Mouse (Mus musculus) limb, embryonic 12.5 days (tissue): Measurements from ENCODE around the gene Siah1a. TPM values are rescaled to one million over a fixed set of nuclear protein-coding genes. Genes with fewer than 3 reads are reported as not detected.

Experiments used
- ATAC-seq: fragments of 200-750 bp; cut with Nextera tagmentation; 2 replicates; pipeline ENCODE4 v1.8.0; 2017; ENCODE audit warnings: low read depth, moderate TSS enrichment; ENCODE audit not compliant: insufficient number of reproducible peaks, insufficient read depth, low FRiP score, low TSS enrichment
- H3K27ac ChIP-seq: fragments of 300-500 bp; sonication (generic); 2 replicates; pipeline ENCODE4 v1.5.1; 2016; ENCODE audit warnings: mild to moderate bottlenecking, moderate library complexity
- H3K27me3 ChIP-seq: fragments of 300-500 bp; sonication (generic); 2 replicates; pipeline ENCODE4 v1.6.1; 2016; ENCODE audit warnings: mild to moderate bottlenecking, moderate library complexity
- H3K36me3 ChIP-seq: fragments of 300-500 bp; sonication (generic); 2 replicates; pipeline ENCODE4 v1.6.1; 2016; ENCODE audit warnings: mild to moderate bottlenecking, moderate library complexity
- H3K4me1 ChIP-seq: fragments of 300-500 bp; sonication (generic); replicated peaks from 2 replicates; pipeline ENCODE4 v1.6.1; 2016
- H3K4me2 ChIP-seq: fragments of 300-500 bp; sonication (generic); 2 replicates; pipeline ENCODE4 v1.6.1; 2016; ENCODE audit warnings: mild to moderate bottlenecking, moderate library complexity
- H3K4me3 ChIP-seq: fragments of 300-500 bp; sonication (generic); replicated peaks from 2 replicates; pipeline ENCODE4 v1.5.1; 2016; ENCODE audit warnings: mild to moderate bottlenecking
- H3K9ac ChIP-seq: fragments of 300-500 bp; sonication (generic); replicated peaks from 2 replicates; pipeline ENCODE4 v1.6.1; 2016; ENCODE audit warnings: mild to moderate bottlenecking, moderate library complexity
- H3K9me3 ChIP-seq: fragments of 300-500 bp; sonication (generic); 2 replicates; pipeline ENCODE4 v1.6.1; 2016; ENCODE audit warnings: mild to moderate bottlenecking, moderate library complexity
- WGBS: fragments of 180-500 bp; shearing (Covaris S2); methylation state at CpG from one replicate; pipeline ENCODE4 v1.1.7; 2016; 5-methylcytosine and 5-hydroxymethylcytosine counted together
- polyA plus RNA-seq: library from polyadenylated mRNA; unstranded; fragments of >200 nt; fragmentation: Nextera tagmentation; extraction: Ambion mirVana; gene quantifications from 2 replicates; pipeline ENCODE4 v1.2.1, GENCODE M21; 2016

Siah1a gene
- polyA plus RNA-seq = 72.9 and 74.3 TPM in 2 replicates

- Histone ChIP-seq H3K4me3 (peak within 1 kb of the TSS; percentile 90), H3K27ac (peak within 1 kb of the TSS; percentile 98), H3K9ac (peak within 1 kb of the TSS; percentile 99), H3K27me3 (no peaks in the 10 kb centered on the region), H3K36me3 (no peaks in the 10 kb centered on the region), H3K9me3 (no peaks in the 10 kb centered on the region), H3K4me1 (peaks cover 25% of the 10 kb centered on the region), H3K4me2 (peak within 1 kb of the TSS; percentile 78)
- ATAC-seq = peak; percentile 86
- WGBS = under 1% methylated on average over 68 of the region's 88 CpGs
Measured at GRCm38 (mm10) chr8:86745221-86745934, at the start of gene Siah1a, which contains the start of gene Gm10638. Gene Siah1a, minus strand, starts transcription at chr8:86745934. Gene Gm10638, plus strand, starts transcription at chr8:86745699.

GRCm38 (mm10) chr8:86794716-86795115, 49.0 kb upstream of the Siah1a start:
- 43% methylated on average over 6 of the region's 6 CpGs for WGBS
- Histone ChIP-seq H3K4me3 (no peak overlapping the region), H3K36me3 (no peaks in the 10 kb centered on the region), H3K9me3 (no peaks in the 10 kb centered on the region), H3K4me1 (no peaks in the 10 kb centered on the region), H3K27me3 (no peaks in the 10 kb centered on the region), H3K27ac (no peak overlapping the region), H3K9ac (no peak overlapping the region), H3K4me2 (no peak overlapping the region)
- ATAC-seq = no peak

- H3K36me3 ChIP-seq = no peaks in the 10 kb centered on the region
- H3K9ac ChIP-seq = no peak overlapping the region
- no peak overlapping the region for H3K27ac ChIP-seq
- no peaks in the 10 kb centered on the region for H3K27me3 ChIP-seq
- no peak for ATAC-seq
- H3K9me3 ChIP-seq = no peaks in the 10 kb centered on the region
- no peak overlapping the region for H3K4me2 ChIP-seq
- no peak overlapping the region for H3K4me3 ChIP-seq
- 86% methylated on average over 6 of the region's 6 CpGs for WGBS
- peaks cover 16% of the 10 kb centered on the region for H3K4me1 ChIP-seq
Measured at GRCm38 (mm10) chr8:86791542-86791941, 45.8 kb upstream of the Siah1a start.

- WGBS = 75% methylated on average over 1 of the region's 1 CpGs
- Histone ChIP-seq H3K4me1 (peaks cover 16% of the 10 kb centered on the region), H3K36me3 (no peaks in the 10 kb centered on the region), H3K9me3 (no peaks in the 10 kb centered on the region), H3K27ac (no peak overlapping the region), H3K9ac (no peak overlapping the region), H3K27me3 (no peaks in the 10 kb centered on the region), H3K4me2 (no peak overlapping the region), H3K4me3 (no peak overlapping the region)
- no peak for ATAC-seq
Measured at GRCm38 (mm10) chr8:86789576-86789975, 43.8 kb upstream of the Siah1a start.

- H3K4me2 ChIP-seq = no peak overlapping the region
- no peak for ATAC-seq
Measured at GRCm38 (mm10) chr8:86787891-86788420, 42.2 kb upstream of the Siah1a start.

GRCm38 (mm10) chr8:86786498-86786897, 40.8 kb upstream of the Siah1a start:
- H3K27ac ChIP-seq = no peak overlapping the region
- H3K9me3 ChIP-seq = no peaks in the 10 kb centered on the region
- no peak for ATAC-seq
- no peak overlapping the region for H3K9ac ChIP-seq
- WGBS = 56% methylated on average over 5 of the region's 5 CpGs
- H3K36me3 ChIP-seq = no peaks in the 10 kb centered on the region
- peaks cover 16% of the 10 kb centered on the region for H3K4me1 ChIP-seq
- H3K4me3 ChIP-seq = no peak overlapping the region
- no peaks in the 10 kb centered on the region for H3K27me3 ChIP-seq
- no peak overlapping the region for H3K4me2 ChIP-seq

More at GRCm38 (mm10) chr8:86787891-86788420, 42.2 kb upstream of the Siah1a start:
- peaks cover 16% of the 10 kb centered on the region for H3K4me1 ChIP-seq
- H3K36me3 ChIP-seq = no peaks in the 10 kb centered on the region
- H3K27ac ChIP-seq = peak overlapping the region; percentile 58
- no peaks in the 10 kb centered on the region for H3K27me3 ChIP-seq
- WGBS = 66% methylated on average over 12 of the region's 12 CpGs
- H3K9me3 ChIP-seq = no peaks in the 10 kb centered on the region
- no peak overlapping the region for H3K4me3 ChIP-seq
- no peak overlapping the region for H3K9ac ChIP-seq

GRCm38 (mm10) chr8:86781094-86781493, 35.4 kb upstream of the Siah1a start:
- Histone ChIP-seq H3K4me1 (no peaks in the 10 kb centered on the region; the same call in 1 of the 2 replicates), H3K36me3 (no peaks in the 10 kb centered on the region), H3K4me3 (no peak overlapping the region), H3K9ac (no peak overlapping the region), H3K27me3 (no peaks in the 10 kb centered on the region), H3K27ac (no peak overlapping the region), H3K4me2 (no peak overlapping the region), H3K9me3 (no peaks in the 10 kb centered on the region)
- ATAC-seq = no peak
- WGBS = 93% methylated on average over 8 of the region's 8 CpGs

- no peaks in the 10 kb centered on the region for H3K27me3 ChIP-seq
- H3K4me3 ChIP-seq = no peak overlapping the region
- H3K9me3 ChIP-seq = no peaks in the 10 kb centered on the region
- no peaks in the 10 kb centered on the region; the same call in 1 of the 2 replicates for H3K4me1 ChIP-seq
- H3K36me3 ChIP-seq = no peaks in the 10 kb centered on the region
- WGBS = 48% methylated on average over 8 of the region's 8 CpGs
- ATAC-seq = no peak
- 0 out of 2 replicates have a peak overlapping the region, but pooled peaks have one; percentile 14 for H3K27ac ChIP-seq
- no peak overlapping the region for H3K4me2 ChIP-seq
- no peak overlapping the region for H3K9ac ChIP-seq
Measured at GRCm38 (mm10) chr8:86779207-86779606, 33.5 kb upstream of the Siah1a start.

GRCm38 (mm10) chr8:86769945-86770715, 24.4 kb upstream of the Siah1a start:
- Histone ChIP-seq H3K27me3 (peaks cover 7% of the 10 kb centered on the region; the same call in 1 of the 2 replicates), H3K4me2 (no peak overlapping the region), H3K27ac (no peak overlapping the region), H3K9me3 (no peaks in the 10 kb centered on the region), H3K4me1 (0 out of 2 replicates have a peak, but pooled peaks cover 5% of the 10 kb centered on the region), H3K9ac (no peak overlapping the region), H3K4me3 (no peak overlapping the region), H3K36me3 (no peaks in the 10 kb centered on the region)
- 71% methylated on average over 1 of the region's 1 CpGs for WGBS
- ATAC-seq = no peak

GRCm38 (mm10) chr8:86768499-86768898, 22.8 kb upstream of the Siah1a start:
- H3K4me2 ChIP-seq = no peak overlapping the region
- no peak overlapping the region for H3K27ac ChIP-seq
- no peak for ATAC-seq
- no peak overlapping the region for H3K4me3 ChIP-seq
- H3K9me3 ChIP-seq = no peaks in the 10 kb centered on the region
- H3K4me1 ChIP-seq = 0 out of 2 replicates have a peak, but pooled peaks cover 5% of the 10 kb centered on the region
- H3K9ac ChIP-seq = no peak overlapping the region
- 74% methylated on average over 5 of the region's 5 CpGs for WGBS
- peaks cover 7% of the 10 kb centered on the region for H3K27me3 ChIP-seq
- H3K36me3 ChIP-seq = no peaks in the 10 kb centered on the region
